Mouse (Mus musculus): ENCODE measurements at regions not wholly inside any gene's neighbourhood (a gene's known extent, or its start where the extent isn't known, plus 50 kb on each side); places are given as distances from the start of the nearest gene placed in this dataset.
A peak's percentile ranks its signal among the peaks of the same experiment; 100 is the strongest.

GRCm38 (mm10) chr2:92806481-92807195, 108.3 kb upstream of the Syt13 start:
- DNase-seq, result no peak

GRCm38 (mm10) chr2:92807404-92807803, 107.5 kb upstream of the Syt13 start:
- no peak for DNase-seq

GRCm38 (mm10) chr2:92808121-92808520, 106.8 kb upstream of the Syt13 start:
- DNase-seq, result no peak

- DNase-seq, result no peak
Observed at GRCm38 (mm10) chr2:92809226-92809625, 105.7 kb upstream of the Syt13 start.

GRCm38 (mm10) chr2:92809681-92810323, 105.1 kb upstream of the Syt13 start:
- DNase-seq, result no peak

- DNase-seq, result peak; percentile 24
Observed at GRCm38 (mm10) chr2:92810956-92811355, 103.9 kb upstream of the Syt13 start.

GRCm38 (mm10) chr2:92813028-92813427, 101.9 kb upstream of the Syt13 start:
- no peak for DNase-seq

GRCm38 (mm10) chr2:92819586-92819985, 95.3 kb upstream of the Syt13 start:
- DNase-seq, result no peak

- no peak for DNase-seq
Observed at GRCm38 (mm10) chr2:92824325-92824724, 90.6 kb upstream of the Syt13 start.

- DNase-seq, result no peak
Observed at GRCm38 (mm10) chr2:92825395-92825794, 89.5 kb upstream of the Syt13 start.

- DNase-seq, result no peak
Observed at GRCm38 (mm10) chr2:92830134-92830533, 84.8 kb upstream of the Syt13 start.

- DNase-seq, result no peak
Observed at GRCm38 (mm10) chr2:92831784-92832183, 83.1 kb upstream of the Syt13 start.

GRCm38 (mm10) chr2:92836203-92836602, 78.7 kb upstream of the Syt13 start:
- no peak for DNase-seq

- no peak for DNase-seq
Observed at GRCm38 (mm10) chr2:92838012-92838411, 76.9 kb upstream of the Syt13 start.

GRCm38 (mm10) chr2:92840009-92840408, 74.9 kb upstream of the Syt13 start:
- peak; percentile 18 for DNase-seq

- no peak for DNase-seq
Observed at GRCm38 (mm10) chr2:92841626-92842025, 73.3 kb upstream of the Syt13 start.

GRCm38 (mm10) chr2:92845061-92845769, 69.7 kb upstream of the Syt13 start:
- DNase-seq, result peak; percentile 28

- no peak for DNase-seq
Observed at GRCm38 (mm10) chr2:92848962-92849361, 65.9 kb upstream of the Syt13 start.

GRCm38 (mm10) chr2:92851336-92851735, 63.6 kb upstream of the Syt13 start:
- DNase-seq, result no peak

- DNase-seq, result no peak
Observed at GRCm38 (mm10) chr2:92853175-92853574, 61.7 kb upstream of the Syt13 start.

- no peak for DNase-seq
Observed at GRCm38 (mm10) chr2:92854331-92854730, 60.6 kb upstream of the Syt13 start.

GRCm38 (mm10) chr2:92856047-92856446, 58.9 kb upstream of the Syt13 start:
- no peak for DNase-seq

- DNase-seq, result no peak
Observed at GRCm38 (mm10) chr2:92860502-92861197, 54.2 kb upstream of the Syt13 start.

Data from adrenal gland, adult 8-10 months (tissue).